Mouse (Mus musculus) lung, embryonic 14.5 days (tissue): ENCODE data around the gene Ifi27l2a. TPM values are rescaled to one million over a fixed set of nuclear protein-coding genes. Genes with fewer than 3 reads are reported as not detected.
"Not testable (repeated sequence)": the region's sequence is repeated elsewhere in the genome, so short reads cannot be mapped to it uniquely, and the experiment has no call there.

Experiments
- ATAC-seq: fragments of 200-750 bp; cut with Nextera tagmentation; 2 replicates; pipeline ENCODE4 v1.8.0; 2017; ENCODE audit warnings: mild to moderate bottlenecking, moderate TSS enrichment, moderate library complexity; ENCODE audit not compliant: insufficient read depth
- DNase-seq: peaks from one replicate; pipeline ENCODE4 v3.0.0-alpha.2; 2015
- H3K27ac ChIP-seq: fragments of 300-500 bp; sonication (generic); 2 replicates; pipeline ENCODE4 v1.5.1; 2014; ENCODE audit warnings: low read depth, mild to moderate bottlenecking, moderate library complexity
- H3K27me3 ChIP-seq: fragments of 300-500 bp; sonication (generic); 2 replicates; pipeline ENCODE4 v1.6.1; 2014; ENCODE audit warnings: low read length, control low read depth; ENCODE audit not compliant: insufficient read depth
- H3K36me3 ChIP-seq: fragments of 300-500 bp; sonication (generic); 2 replicates; pipeline ENCODE4 v1.6.1; 2014; ENCODE audit warnings: control low read depth; ENCODE audit not compliant: insufficient read depth
- H3K4me1 ChIP-seq: fragments of 300-500 bp; sonication (generic); 2 replicates; pipeline ENCODE4 v1.6.1; 2014; ENCODE audit warnings: antibody characterized with exemption, control low read depth; ENCODE audit not compliant: insufficient read depth
- H3K4me2 ChIP-seq: fragments of 300-500 bp; sonication (generic); 2 replicates; pipeline ENCODE4 v1.6.1; 2014; ENCODE audit warnings: mild to moderate bottlenecking
- H3K4me3 ChIP-seq: fragments of 300-500 bp; sonication (generic); 2 replicates; pipeline ENCODE4 v1.5.1; 2014; ENCODE audit warnings: low read depth, low read length
- H3K9ac ChIP-seq: fragments of 300-500 bp; sonication (generic); 2 replicates; pipeline ENCODE4 v1.6.1; 2014
- H3K9me3 ChIP-seq: fragments of 300-500 bp; sonication (generic); 2 replicates; pipeline ENCODE4 v1.6.1; 2016; ENCODE audit warnings: low read depth, low read length, control low read depth
- CTCF ChIP-seq: IDR thresholded peaks from 2 replicates; pipeline ENCODE4 v1.5.1; 2016; ENCODE audit warnings: antibody characterized with exemption, low read depth
- WGBS: fragments of 180-500 bp; shearing (Covaris S2); extraction: QIAGEN DNeasy Blood & Tissue Kit; methylation state at CpG from one replicate; pipeline ENCODE4 v1.1.7; 2014; 5-methylcytosine and 5-hydroxymethylcytosine counted together
- polyA plus RNA-seq: library from polyadenylated mRNA; unstranded; fragments of >200 nt; fragmentation: Nextera tagmentation; extraction: Ambion mirVana; gene quantifications from 2 replicates; pipeline ENCODE4 v1.2.1, GENCODE M21; 2014

Gene Ifi27l2a
- polyA plus RNA-seq, 1 experiment from 2014 or later = 11.3 TPM

- 57% methylated on average over 2 of the region's 2 CpGs for WGBS
- no peaks in the 10 kb centered on the region for H3K36me3 ChIP-seq
- H3K9me3 ChIP-seq = no peaks in the 10 kb centered on the region
- H3K4me2 ChIP-seq = no peak overlapping the region
- no peak for TF ChIP-seq CTCF
- no peak overlapping the region for H3K9ac ChIP-seq
- no peaks in the 10 kb centered on the region for H3K27me3 ChIP-seq
- H3K4me1 ChIP-seq = no peaks in the 10 kb centered on the region
- ATAC-seq = no peak
- no peak overlapping the region for H3K27ac ChIP-seq
- no peak for DNase-seq
- H3K4me3 ChIP-seq = no peak overlapping the region
These were observed 39.3 kb upstream of the Ifi27l2a start for GRCm38 (mm10) chr12:103482781-103483180.

- H3K4me3 ChIP-seq = no peak overlapping the region
- WGBS = 55% methylated on average over 5 of the region's 5 CpGs
- H3K27me3 ChIP-seq = no peaks in the 10 kb centered on the region
- no peak for DNase-seq
- H3K27ac ChIP-seq = no peak overlapping the region
- no peak for TF ChIP-seq CTCF
- H3K4me2 ChIP-seq = no peak overlapping the region
- H3K36me3 ChIP-seq = no peaks in the 10 kb centered on the region
- H3K9me3 ChIP-seq = no peaks in the 10 kb centered on the region
- no peak for ATAC-seq
- no peak overlapping the region for H3K9ac ChIP-seq
- no peaks in the 10 kb centered on the region for H3K4me1 ChIP-seq
These were observed 38.2 kb upstream of the Ifi27l2a start for GRCm38 (mm10) chr12:103481671-103482070.

GRCm38 (mm10) chr12:103477461-103478015 is 34.1 kb upstream of the Ifi27l2a start:
- H3K4me3 ChIP-seq = no peak overlapping the region
- no peak for ATAC-seq
- no peaks in the 10 kb centered on the region for H3K27me3 ChIP-seq
- no peak overlapping the region for H3K4me2 ChIP-seq
- WGBS = 40% methylated on average over 7 of the region's 7 CpGs
- TF ChIP-seq CTCF = no peak
- H3K9me3 ChIP-seq = no peaks in the 10 kb centered on the region
- H3K9ac ChIP-seq = no peak overlapping the region
- H3K27ac ChIP-seq = no peak overlapping the region
- no peaks in the 10 kb centered on the region for H3K36me3 ChIP-seq
- DNase-seq = no peak
- no peaks in the 10 kb centered on the region for H3K4me1 ChIP-seq

GRCm38 (mm10) chr12:103476779-103477389 is 33.4 kb upstream of the Ifi27l2a start:
- ATAC-seq (no peak), DNase-seq (no peak)
- Histone ChIP-seq H3K36me3 (no peaks in the 10 kb centered on the region), H3K27me3 (no peaks in the 10 kb centered on the region), H3K27ac (no peak overlapping the region), H3K4me3 (no peak overlapping the region), H3K9me3 (no peaks in the 10 kb centered on the region), H3K9ac (no peak overlapping the region), H3K4me1 (no peaks in the 10 kb centered on the region), H3K4me2 (no peak overlapping the region)
- WGBS = 63% methylated on average over 1 of the region's 1 CpGs
- TF ChIP-seq CTCF = no peak

- Histone ChIP-seq H3K4me1 (no peaks in the 10 kb centered on the region), H3K4me3 (no peak overlapping the region), H3K36me3 (no peaks in the 10 kb centered on the region), H3K27me3 (no peaks in the 10 kb centered on the region), H3K27ac (no peak overlapping the region), H3K9me3 (no peaks in the 10 kb centered on the region), H3K4me2 (no peak overlapping the region), H3K9ac (no peak overlapping the region)
- no peak for TF ChIP-seq CTCF
- 31% methylated on average over 2 of the region's 2 CpGs for WGBS
- DNase-seq = no peak
- no peak for ATAC-seq
These were observed 31.0 kb upstream of the Ifi27l2a start for GRCm38 (mm10) chr12:103474481-103474880.

GRCm38 (mm10) chr12:103457140-103457539 is 13.7 kb upstream of the Ifi27l2a start, which contains the start of gene Ifi27l2b:
Ifi27l2b (minus strand) TSS chr12:103457223.
- no peaks in the 10 kb centered on the region for H3K4me1 ChIP-seq
- ATAC-seq (no peak), DNase-seq (no peak)
- H3K4me3 ChIP-seq = no peak within 1 kb of the TSS
- H3K36me3 ChIP-seq = no peaks in the 10 kb centered on the region
- no peak within 1 kb of the TSS for H3K9ac ChIP-seq
- H3K4me2 ChIP-seq = no peak within 1 kb of the TSS
- no peak within 1 kb of the TSS for H3K27ac ChIP-seq
- no peak for TF ChIP-seq CTCF
- WGBS = 61% methylated on average over 3 of the region's 3 CpGs
- no peaks in the 10 kb centered on the region for H3K9me3 ChIP-seq
- H3K27me3 ChIP-seq = no peaks in the 10 kb centered on the region

GRCm38 (mm10) chr12:103456727-103457126 is 13.2 kb upstream of the Ifi27l2a start:
- H3K9ac ChIP-seq, H3K9me3 ChIP-seq, DNase-seq, H3K4me1 ChIP-seq, H3K36me3 ChIP-seq, H3K27me3 ChIP-seq, H3K4me3 ChIP-seq, H3K4me2 ChIP-seq, H3K27ac ChIP-seq, ATAC-seq: not testable (repeated sequence)
- WGBS = no CpG with 5 or more reads among the region's 1 CpGs

- no peaks in the 10 kb centered on the region for H3K9me3 ChIP-seq
- no peak overlapping the region for H3K9ac ChIP-seq
- ATAC-seq = no peak
- DNase-seq = no peak
- no peaks in the 10 kb centered on the region for H3K4me1 ChIP-seq
- TF ChIP-seq CTCF = no peak
- no peak overlapping the region for H3K4me3 ChIP-seq
- no peak overlapping the region for H3K27ac ChIP-seq
- no peak overlapping the region for H3K4me2 ChIP-seq
- H3K27me3 ChIP-seq = no peaks in the 10 kb centered on the region
- H3K36me3 ChIP-seq = no peaks in the 10 kb centered on the region
These were observed 9.9 kb upstream of the Ifi27l2a start for GRCm38 (mm10) chr12:103453361-103453760.
